Mouse (Mus musculus) myocyte (in vitro differentiated cells): ENCODE measurements around the gene Nkx2-4. TPM values are rescaled to one million over a fixed set of nuclear protein-coding genes. Genes with fewer than 3 reads are reported as not detected.

Source experiments
- H3K27me3 ChIP-seq: one replicate; pipeline ENCODE4 v1.6.1; 2011; ENCODE audit not compliant: control insufficient read depth, insufficient read depth, insufficient read length
- H3K36me3 ChIP-seq: one replicate; pipeline ENCODE4 v1.6.1; 2011; ENCODE audit not compliant: control insufficient read depth, insufficient read depth
- H3K4me2 ChIP-seq: one replicate; pipeline ENCODE4 v1.6.1; 2011; ENCODE audit warnings: low read depth, control low read depth
- H3K4me3 ChIP-seq: one replicate; pipeline ENCODE4 v1.5.1; 2011; ENCODE audit warnings: mild to moderate bottlenecking, control low read depth, moderate library complexity
- H3K79me2 ChIP-seq: one replicate; pipeline ENCODE4 v1.6.1; 2011; ENCODE audit not compliant: control insufficient read depth, insufficient read depth
- H3ac ChIP-seq: one replicate; pipeline ENCODE4 v1.6.1; 2011; ENCODE audit not compliant: control insufficient read depth, insufficient read length
- CEBPB ChIP-seq: IDR thresholded peaks from 2 replicates; pipeline ENCODE4 v1.6.1; 2011; ENCODE audit warnings: mild to moderate bottlenecking, moderate library complexity; ENCODE audit not compliant: poor library complexity, insufficient read depth, severe bottlenecking
- E2F4 ChIP-seq: IDR thresholded peaks from one replicate; pipeline ENCODE4 v1.6.1; 2011; ENCODE audit warnings: mild to moderate bottlenecking, control low read depth, moderate library complexity; ENCODE audit not compliant: insufficient read depth
- MAX ChIP-seq: IDR thresholded peaks from one replicate; pipeline ENCODE4 v1.6.1; 2011; ENCODE audit warnings: low read depth, mild to moderate bottlenecking, control low read depth
- MYOD1 ChIP-seq, 3 experiments: IDR thresholded peaks; one replicate each; pipeline ENCODE4 v1.6.1; 2011; ENCODE audit warnings: control low read depth in 2 of 3, low read depth in 2 of 3, mild to moderate bottlenecking in 2 of 3, moderate library complexity in 1 of 3; ENCODE audit not compliant: insufficient read length in 2 of 3, control insufficient read depth in 1 of 3
- MYOG ChIP-seq, 3 experiments: IDR thresholded peaks; one replicate each; pipeline ENCODE4 v1.6.1; 2011; ENCODE audit warnings: control low read depth in 2 of 3, low read depth in 2 of 3, mild to moderate bottlenecking in 2 of 3; ENCODE audit not compliant: insufficient read length in 2 of 3, control insufficient read depth in 1 of 3, insufficient read depth in 1 of 3
- POLR2A ChIP-seq: IDR thresholded peaks from one replicate; pipeline ENCODE4 v1.6.1; 2011; ENCODE audit warnings: low read depth, mild to moderate bottlenecking, control low read depth, moderate library complexity; ENCODE audit not compliant: insufficient read length
- POLR2AphosphoS2 ChIP-seq: IDR thresholded peaks from one replicate; pipeline ENCODE4 v1.6.1; 2011; ENCODE audit warnings: low read depth, control low read depth; ENCODE audit not compliant: insufficient read length
- REST ChIP-seq: IDR thresholded peaks from one replicate; pipeline ENCODE4 v1.6.1; 2011; ENCODE audit warnings: mild to moderate bottlenecking, control low read depth, moderate library complexity; ENCODE audit not compliant: insufficient read depth, insufficient read length
- SRF ChIP-seq: IDR thresholded peaks from one replicate; pipeline ENCODE4 v1.6.1; 2011; ENCODE audit warnings: low read depth; ENCODE audit not compliant: control insufficient read depth, insufficient read length
- TCF12 ChIP-seq: IDR thresholded peaks from one replicate; pipeline ENCODE4 v1.6.1; 2011; ENCODE audit warnings: mild to moderate bottlenecking, control low read depth; ENCODE audit not compliant: poor library complexity, insufficient read depth, severe bottlenecking
- TCF3 ChIP-seq: IDR thresholded peaks from one replicate; pipeline ENCODE4 v1.6.1; 2011; ENCODE audit warnings: low read depth, control low read depth; ENCODE audit not compliant: insufficient read length
- USF1 ChIP-seq: IDR thresholded peaks from one replicate; pipeline ENCODE4 v1.6.1; 2011; ENCODE audit warnings: low read depth, mild to moderate bottlenecking, control low read depth, moderate library complexity
- polyA plus RNA-seq: library from polyadenylated mRNA; unstranded; fragments of >200 nt; fragmentation: generic; extraction: Trizol; gene quantifications from one replicate; pipeline ENCODE4 v1.2.1, GENCODE M21; 2012; ENCODE audit warnings: missing spikeins

Gene Nkx2-4
- polyA plus RNA-seq, 1 experiment = not detected

GRCm38 (mm10) chr2:147084366-147085071 is 726 bp downstream of the Nkx2-4 start:
- no peak overlapping the region for H3ac ChIP-seq
- H3K4me3 ChIP-seq = no peak overlapping the region
- H3K79me2 ChIP-seq = no peaks in the 10 kb centered on the region
- no peaks in the 10 kb centered on the region for H3K36me3 ChIP-seq
- no peaks in the 10 kb centered on the region for H3K27me3 ChIP-seq
- TF ChIP-seq E2F4 = no peak
- TF ChIP-seq MYOG (IDR thresholded peaks at IDR 0.05; ENCODE audit: control insufficient read depth in 1 of 3, insufficient read depth in 1 of 3, insufficient read length in 2 of 3, low read depth in 2 of 3) = no peak
- no peak for TF ChIP-seq POLR2AphosphoS2
- TF ChIP-seq CEBPB = no peak
- TF ChIP-seq TCF12 = no peak
- no peak for TF ChIP-seq MYOD1 (IDR thresholded peaks at IDR 0.05; ENCODE audit: control insufficient read depth in 1 of 3, insufficient read length in 2 of 3, low read depth in 2 of 3)
- no peak for TF ChIP-seq SRF
- no peak for TF ChIP-seq USF1
- TF ChIP-seq POLR2A = no peak
- no peak for TF ChIP-seq TCF3
- TF ChIP-seq REST = no peak
- no peak for TF ChIP-seq MAX
- H3K4me2 ChIP-seq = no peak overlapping the region

GRCm38 (mm10) chr2:147083471-147084365 is 1.5 kb downstream of the Nkx2-4 start:
- Histone ChIP-seq H3K27me3 (no peaks in the 10 kb centered on the region), H3K4me2 (no peak overlapping the region), H3K4me3 (no peak overlapping the region), H3ac (no peak overlapping the region), H3K79me2 (no peaks in the 10 kb centered on the region), H3K36me3 (no peaks in the 10 kb centered on the region)
- TF ChIP-seq MAX = no peak
- no peak for TF ChIP-seq REST
- TF ChIP-seq TCF3 = no peak
- TF ChIP-seq POLR2AphosphoS2 = no peak
- no peak for TF ChIP-seq E2F4
- no peak for TF ChIP-seq SRF
- TF ChIP-seq MYOG (IDR thresholded peaks at IDR 0.05; ENCODE audit: control insufficient read depth in 1 of 3, insufficient read depth in 1 of 3, insufficient read length in 2 of 3, low read depth in 2 of 3) = no peak
- TF ChIP-seq TCF12 = no peak
- TF ChIP-seq POLR2A = no peak
- TF ChIP-seq CEBPB = no peak

GRCm38 (mm10) chr2:147082391-147082790 is 2.9 kb downstream of the Nkx2-4 start:
- Histone ChIP-seq H3K36me3 (peaks cover 3% of the 10 kb centered on the region), H3ac (no peak overlapping the region), H3K4me3 (no peak overlapping the region), H3K27me3 (no peaks in the 10 kb centered on the region), H3K79me2 (no peaks in the 10 kb centered on the region), H3K4me2 (no peak overlapping the region)
- TF ChIP-seq MYOD1 (IDR thresholded peaks at IDR 0.05; ENCODE audit: control insufficient read depth in 1 of 3, insufficient read length in 2 of 3, low read depth in 2 of 3) (no peak), CEBPB (no peak), POLR2AphosphoS2 (no peak), E2F4 (no peak), TCF3 (no peak), MYOG (IDR thresholded peaks at IDR 0.05; ENCODE audit: control insufficient read depth in 1 of 3, insufficient read depth in 1 of 3, insufficient read length in 2 of 3, low read depth in 2 of 3) (no peak)

GRCm38 (mm10) chr2:147074399-147074798 is 10.8 kb downstream of the Nkx2-4 start:
- H3K27me3 ChIP-seq = no peaks in the 10 kb centered on the region
- H3K4me3 ChIP-seq = no peak overlapping the region
- H3K79me2 ChIP-seq = no peaks in the 10 kb centered on the region
- no peak overlapping the region for H3K4me2 ChIP-seq
- H3ac ChIP-seq = no peak overlapping the region
- peaks cover 45% of the 10 kb centered on the region for H3K36me3 ChIP-seq
- TF ChIP-seq REST (no peak), USF1 (no peak), POLR2AphosphoS2 (no peak), TCF12 (no peak), POLR2A (no peak), SRF (no peak)
